Mouse (Mus musculus) erythroblast, embryonic 14.5 days (primary cell): ENCODE results near the gene Fcrl1. TPM values are rescaled to one million over a fixed set of nuclear protein-coding genes. Genes with fewer than 3 reads are reported as not detected.
"Not testable (repeated sequence)": the region's sequence is repeated elsewhere in the genome, so short reads cannot be mapped to it uniquely, and the experiment has no call there.

Experiments used
- H3K27me3 ChIP-seq: 2 replicates; pipeline ENCODE4 v1.6.1; 2012; ENCODE audit warnings: inconsistent platforms; ENCODE audit not compliant: control insufficient read depth
- H3K36me3 ChIP-seq: 2 replicates; pipeline ENCODE4 v1.6.1; 2012; ENCODE audit warnings: mild to moderate bottlenecking, inconsistent platforms; ENCODE audit not compliant: control insufficient read depth
- H3K4me1 ChIP-seq: 2 replicates; pipeline ENCODE4 v1.6.1; 2012; ENCODE audit warnings: inconsistent platforms; ENCODE audit not compliant: control insufficient read depth
- H3K4me3 ChIP-seq: replicated peaks from 2 replicates; pipeline ENCODE3; 2012; ENCODE audit warnings: moderate library complexity, mild to moderate bottlenecking, inconsistent platforms
- H3K9me3 ChIP-seq: 2 replicates; pipeline ENCODE4 v1.6.1; 2012; ENCODE audit warnings: low read length, inconsistent platforms, mixed read lengths; ENCODE audit not compliant: control insufficient read depth
- GATA1 ChIP-seq: IDR thresholded peaks from 2 replicates; pipeline ENCODE4 v1.6.1; 2012; ENCODE audit warnings: low read length, inconsistent platforms, mixed read lengths
- TAL1 ChIP-seq: IDR thresholded peaks from 3 replicates; pipeline ENCODE4 v1.6.1; 2012; ENCODE audit warnings: low read length, inconsistent platforms, mixed read lengths
- polyA plus RNA-seq: library from polyadenylated mRNA; stranded (reverse); fragments of >175 nt; gene quantifications from 2 replicates; pipeline ENCODE4 v1.2.3, GENCODE M21; 2012

Gene Fcrl1
- polyA plus RNA-seq, 1 experiment: not detected

DNA sequence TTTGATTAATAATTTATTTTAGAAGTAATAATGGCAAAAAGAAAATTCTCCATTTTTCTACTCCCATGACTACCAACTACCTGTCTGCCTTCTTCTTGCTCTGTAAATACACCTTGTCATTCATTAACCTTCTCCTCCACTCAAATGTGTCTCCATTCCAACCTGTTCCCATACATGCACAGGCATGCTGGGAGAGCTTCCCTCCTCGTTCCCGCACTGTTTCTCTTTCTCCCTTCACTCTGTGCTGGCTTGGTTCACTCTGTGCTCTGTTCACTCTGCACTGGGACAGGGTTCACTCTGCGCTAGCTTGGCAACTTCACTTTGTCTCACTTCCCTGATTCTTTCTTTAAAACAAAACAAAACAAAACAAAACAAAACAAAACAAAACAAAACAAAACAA lies 1.0 kb downstream of the Fcrl1 start:
- TF ChIP-seq TAL1: no peak
- TF ChIP-seq GATA1: no peak
- Histone ChIP-seq H3K9me3 (no peaks in the 10 kb centered on the region), H3K36me3 (no peaks in the 10 kb centered on the region), H3K4me1 (no peaks in the 10 kb centered on the region), H3K27me3 (no peaks in the 10 kb centered on the region), H3K4me3 (no peak overlapping the region)

DNA sequence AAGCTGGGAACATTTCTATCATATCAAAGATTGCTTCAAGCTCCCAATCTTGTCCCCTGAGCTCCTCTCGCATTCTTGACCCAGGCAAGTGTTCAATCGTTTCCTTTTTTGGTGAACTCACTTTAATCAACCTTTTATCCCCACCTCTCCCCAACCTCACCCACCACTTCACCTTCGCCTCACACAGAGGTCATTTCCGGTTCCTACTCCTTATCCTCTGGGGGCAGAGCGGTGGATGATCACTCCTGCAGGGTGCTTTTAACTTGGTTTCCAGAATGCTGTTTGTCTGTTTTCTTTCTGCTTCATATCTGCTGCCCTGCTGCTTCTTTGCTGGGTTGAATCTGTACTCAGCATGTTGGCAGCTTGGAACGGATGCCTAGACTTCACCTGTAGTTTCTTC lies 1.5 kb downstream of the Fcrl1 start:
- no peak for TF ChIP-seq TAL1
- Histone ChIP-seq H3K4me3 (no peak overlapping the region), H3K36me3 (no peaks in the 10 kb centered on the region), H3K4me1 (no peaks in the 10 kb centered on the region), H3K27me3 (no peaks in the 10 kb centered on the region), H3K9me3 (no peaks in the 10 kb centered on the region)

DNA sequence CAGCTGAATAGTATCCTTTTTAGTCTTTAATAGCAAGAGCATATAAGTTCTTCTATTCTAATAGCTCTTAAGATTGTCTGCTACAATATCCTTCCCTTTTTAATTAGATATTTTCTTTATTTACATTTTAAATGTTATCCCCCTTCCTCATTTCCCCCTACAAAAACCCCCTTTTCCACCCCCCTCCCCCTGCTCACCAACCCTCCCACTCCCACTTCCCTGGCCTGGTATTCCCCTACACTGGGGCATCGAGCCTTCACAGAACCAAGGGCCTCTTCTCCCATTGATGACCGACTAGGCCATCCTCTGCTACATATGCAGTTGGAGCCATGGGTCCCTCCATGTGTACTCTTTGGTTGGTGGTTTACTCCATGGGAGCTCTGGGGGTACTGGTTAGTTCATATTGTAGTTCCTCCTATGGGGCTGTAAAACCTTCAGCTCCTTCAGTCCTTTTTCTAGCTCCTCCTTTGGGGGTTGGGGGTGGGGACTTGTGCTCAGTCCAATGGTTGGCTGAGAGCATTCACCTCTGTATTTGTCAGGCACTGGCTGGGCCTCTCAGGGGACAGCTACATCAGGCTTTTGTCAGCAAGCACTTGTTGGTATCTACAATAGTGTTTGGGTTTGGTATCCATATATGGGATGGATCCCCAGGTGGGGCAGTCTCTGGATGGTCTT lies 3.6 kb downstream of the Fcrl1 start:
- H3K36me3 ChIP-seq, H3K9me3 ChIP-seq, H3K4me3 ChIP-seq, H3K27me3 ChIP-seq, H3K4me1 ChIP-seq: not testable (repeated sequence)

DNA sequence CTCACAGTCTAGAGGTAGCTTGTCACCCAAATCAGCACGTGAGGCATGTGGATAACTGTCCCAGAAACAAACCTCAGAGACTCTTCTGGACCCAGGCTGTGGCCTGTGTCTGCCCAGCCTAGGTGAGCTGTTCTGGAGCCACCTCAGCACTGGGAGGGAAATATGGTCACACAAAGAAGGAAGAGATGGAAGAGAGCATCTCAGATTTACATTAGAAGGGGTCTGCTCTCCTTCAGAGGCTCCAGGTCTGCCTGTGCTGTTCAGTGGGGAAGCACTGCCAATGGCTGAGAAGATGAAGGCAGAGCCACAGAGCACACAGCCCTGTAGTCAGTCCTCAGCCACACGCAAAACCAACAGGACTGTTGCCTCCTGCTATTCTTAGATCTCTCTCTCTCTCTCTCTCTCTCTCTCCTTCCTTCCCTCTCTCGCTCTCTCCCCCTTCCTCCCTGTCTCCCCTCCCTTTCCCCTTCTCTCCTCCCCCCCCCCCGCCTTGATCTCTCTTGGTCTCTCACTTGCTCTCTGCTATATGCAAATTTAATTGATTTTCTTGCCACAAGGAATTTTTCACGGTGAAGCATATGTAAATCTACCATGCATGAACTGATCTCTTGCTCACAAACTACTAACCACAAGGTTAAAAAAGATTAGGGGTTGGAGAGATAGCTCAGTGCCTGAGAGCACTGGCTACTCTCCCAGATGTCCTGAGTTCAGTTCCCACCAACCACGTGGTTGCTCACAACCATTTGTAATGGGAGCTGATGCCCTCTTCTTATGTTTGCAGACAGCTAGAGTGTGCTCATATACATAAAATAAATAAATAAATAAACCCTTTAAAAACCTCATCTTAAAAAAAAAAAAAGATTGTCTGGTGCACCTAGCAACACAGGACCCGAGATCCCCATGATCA lies 5.9 kb downstream of the Fcrl1 start:
- Histone ChIP-seq H3K4me1 (no peaks in the 10 kb centered on the region), H3K9me3 (no peaks in the 10 kb centered on the region), H3K27me3 (no peaks in the 10 kb centered on the region), H3K36me3 (no peaks in the 10 kb centered on the region), H3K4me3 (no peak overlapping the region)
- TF ChIP-seq GATA1 (no peak), TAL1 (no peak)

DNA sequence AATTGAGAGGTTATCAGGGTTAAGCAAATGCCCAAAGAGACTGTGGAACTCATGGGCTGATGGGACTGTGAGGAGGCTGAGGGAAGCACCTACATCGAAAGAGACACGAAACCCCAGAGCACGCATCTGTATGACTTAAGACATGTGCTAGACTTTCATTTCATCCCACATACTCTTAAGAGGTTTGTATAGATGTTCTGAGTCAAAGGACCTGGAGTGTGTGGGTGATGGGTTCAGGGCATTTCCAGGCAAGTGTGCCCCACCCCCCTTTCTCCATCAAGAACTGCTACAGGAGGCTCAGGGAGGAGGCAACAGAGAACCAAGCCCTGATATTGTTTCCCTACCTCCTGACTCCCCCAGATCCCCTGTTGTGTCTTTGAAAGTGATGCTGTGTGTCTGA lies 7.1 kb downstream of the Fcrl1 start:
- H3K36me3 ChIP-seq: no peaks in the 10 kb centered on the region
- TF ChIP-seq TAL1 (no peak), GATA1 (no peak)
- H3K4me3 ChIP-seq: no peak overlapping the region
- no peaks in the 10 kb centered on the region for H3K9me3 ChIP-seq
- no peaks in the 10 kb centered on the region for H3K27me3 ChIP-seq
- H3K4me1 ChIP-seq: no peaks in the 10 kb centered on the region

DNA sequence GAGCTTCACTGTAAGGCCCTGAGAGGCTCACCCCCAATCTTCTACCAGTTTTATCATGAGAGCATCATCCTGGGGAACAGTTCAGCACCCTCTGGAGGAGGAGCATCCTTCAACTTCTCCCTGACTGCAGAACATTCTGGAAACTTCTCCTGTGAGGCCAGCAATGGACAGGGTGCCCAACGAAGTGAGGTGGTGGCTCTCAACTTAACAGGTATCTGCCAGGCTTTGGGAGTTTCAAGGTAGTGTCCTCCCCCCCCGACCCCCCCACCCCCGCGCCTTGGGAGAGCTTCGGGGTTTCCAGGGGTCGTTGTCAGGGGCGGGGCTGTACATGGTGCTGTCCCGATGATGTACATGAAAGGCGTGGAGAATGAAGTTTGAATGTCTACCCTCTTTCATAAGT lies 8.9 kb downstream of the Fcrl1 start:
- Histone ChIP-seq H3K4me3 (no peak overlapping the region), H3K36me3 (no peaks in the 10 kb centered on the region), H3K4me1 (no peaks in the 10 kb centered on the region), H3K9me3 (no peaks in the 10 kb centered on the region), H3K27me3 (no peaks in the 10 kb centered on the region)
- no peak for TF ChIP-seq TAL1
- no peak for TF ChIP-seq GATA1

DNA sequence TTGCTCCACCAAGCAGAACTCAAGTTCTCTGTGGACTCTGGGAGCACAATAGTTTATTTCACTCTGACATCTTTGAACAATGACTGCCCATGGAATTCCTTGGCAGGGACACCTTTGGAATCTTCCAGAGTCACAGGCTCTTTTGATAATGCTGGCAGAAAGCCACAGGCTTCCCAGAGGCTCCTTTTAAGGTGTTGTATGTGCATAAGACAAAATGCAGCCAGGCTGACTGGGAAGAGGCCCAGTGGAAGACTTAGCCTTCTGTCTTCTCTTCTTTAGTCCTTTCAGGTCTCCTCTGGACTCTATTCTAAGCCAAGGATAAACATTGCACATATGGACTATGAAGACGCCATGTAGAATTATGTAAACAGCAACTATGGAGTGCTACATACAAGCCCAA lies 14.7 kb downstream of the Fcrl1 start:
- no peaks in the 10 kb centered on the region for H3K9me3 ChIP-seq
- no peak overlapping the region for H3K4me3 ChIP-seq
- no peak for TF ChIP-seq GATA1
- TF ChIP-seq TAL1: no peak
- H3K4me1 ChIP-seq: no peaks in the 10 kb centered on the region
- H3K36me3 ChIP-seq: no peaks in the 10 kb centered on the region
- H3K27me3 ChIP-seq: no peaks in the 10 kb centered on the region

DNA sequence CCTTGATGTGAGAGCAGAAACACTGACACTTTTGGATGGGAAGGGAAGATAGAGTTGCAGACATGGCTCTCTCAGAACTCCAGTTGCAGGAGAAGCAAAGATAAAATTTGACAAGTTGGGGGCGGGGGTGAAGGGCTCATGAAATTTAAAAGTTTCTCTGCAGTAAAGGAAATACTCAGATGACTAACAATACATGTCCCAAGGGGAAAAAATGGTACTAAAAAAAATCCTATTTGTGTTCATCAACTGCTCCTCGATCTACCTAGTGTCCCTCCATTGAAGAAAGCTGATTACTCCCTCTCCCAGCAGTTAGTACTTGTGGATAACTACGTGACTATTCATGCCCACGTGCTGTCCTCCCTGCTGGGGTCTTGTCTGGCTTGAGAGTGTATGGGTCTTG lies 22.6 kb downstream of the Fcrl1 start:
- TF ChIP-seq GATA1: no peak
- no peaks in the 10 kb centered on the region for H3K27me3 ChIP-seq
- H3K36me3 ChIP-seq: no peaks in the 10 kb centered on the region
- H3K4me3 ChIP-seq: no peak overlapping the region
- H3K4me1 ChIP-seq: no peaks in the 10 kb centered on the region
- no peaks in the 10 kb centered on the region for H3K9me3 ChIP-seq

DNA sequence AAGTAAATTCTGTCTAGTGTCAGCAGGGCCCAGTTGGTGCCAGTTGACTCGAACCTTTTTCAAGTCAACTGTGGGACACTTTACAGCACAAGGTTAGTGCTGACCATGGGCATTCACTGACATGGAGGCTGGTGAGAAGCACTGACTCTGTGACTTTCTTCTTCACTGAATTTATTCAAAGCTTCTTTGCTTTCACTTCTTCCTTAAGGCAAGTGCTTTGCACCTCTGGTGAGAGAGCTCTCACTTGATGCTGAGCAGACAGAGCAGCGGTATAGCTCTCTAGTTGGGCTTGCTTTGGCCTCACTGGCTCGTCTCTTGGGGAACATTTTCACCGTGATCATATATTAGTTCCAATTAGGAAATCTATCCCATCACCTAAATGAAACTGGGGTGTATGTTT lies 23.7 kb downstream of the Fcrl1 start:
- Histone ChIP-seq H3K9me3 (no peaks in the 10 kb centered on the region), H3K4me1 (no peaks in the 10 kb centered on the region), H3K36me3 (no peaks in the 10 kb centered on the region), H3K4me3 (no peak overlapping the region), H3K27me3 (no peaks in the 10 kb centered on the region)
- TF ChIP-seq TAL1 (no peak), GATA1 (no peak)

DNA sequence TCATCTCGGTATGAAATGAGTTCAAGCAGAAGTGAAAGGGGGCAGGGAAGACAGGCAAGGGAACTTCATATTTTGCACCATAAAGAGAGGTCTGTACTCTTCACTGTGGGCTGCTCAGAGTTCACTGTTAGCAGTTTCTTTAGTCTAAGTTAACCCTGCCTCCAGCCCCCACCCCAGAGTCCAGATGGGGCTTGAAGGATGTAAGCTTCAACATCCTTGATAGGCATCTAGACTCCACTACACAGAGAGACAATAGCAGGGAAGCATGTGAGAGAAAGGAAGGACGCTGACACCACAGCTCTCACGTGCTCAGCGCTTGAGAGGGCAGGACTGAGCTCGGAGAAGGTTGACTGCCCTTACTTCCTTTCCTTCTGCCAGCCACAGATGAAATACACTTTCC lies 25.1 kb downstream of the Fcrl1 start:
- TF ChIP-seq TAL1 (no peak), GATA1 (no peak)
- Histone ChIP-seq H3K27me3 (no peaks in the 10 kb centered on the region), H3K4me3 (no peak overlapping the region)

More for the DNA sequence above, 25.1 kb downstream of the Fcrl1 start:
- H3K36me3 ChIP-seq: no peaks in the 10 kb centered on the region
- H3K9me3 ChIP-seq: no peaks in the 10 kb centered on the region
- H3K4me1 ChIP-seq: no peaks in the 10 kb centered on the region
